Mouse (Mus musculus) layer of hippocampus, adult 11-12 months (tissue): ENCODE data around the gene Gpr39.
"Not testable (repeated sequence)": the region's sequence is repeated elsewhere in the genome, so short reads cannot be mapped to it uniquely, and the experiment has no call there.

ENCODE experiments used
- DNase-seq: peaks from one replicate; pipeline ENCODE4 v3.0.0; 2022; ENCODE audit warnings: low spot score

Gene Gpr39

GRCm38 (mm10) chr1:125676790-125677273, at the start of gene Gpr39:
Gpr39 (plus strand) TSS chr1:125676995.
- no peak for DNase-seq

DNA sequence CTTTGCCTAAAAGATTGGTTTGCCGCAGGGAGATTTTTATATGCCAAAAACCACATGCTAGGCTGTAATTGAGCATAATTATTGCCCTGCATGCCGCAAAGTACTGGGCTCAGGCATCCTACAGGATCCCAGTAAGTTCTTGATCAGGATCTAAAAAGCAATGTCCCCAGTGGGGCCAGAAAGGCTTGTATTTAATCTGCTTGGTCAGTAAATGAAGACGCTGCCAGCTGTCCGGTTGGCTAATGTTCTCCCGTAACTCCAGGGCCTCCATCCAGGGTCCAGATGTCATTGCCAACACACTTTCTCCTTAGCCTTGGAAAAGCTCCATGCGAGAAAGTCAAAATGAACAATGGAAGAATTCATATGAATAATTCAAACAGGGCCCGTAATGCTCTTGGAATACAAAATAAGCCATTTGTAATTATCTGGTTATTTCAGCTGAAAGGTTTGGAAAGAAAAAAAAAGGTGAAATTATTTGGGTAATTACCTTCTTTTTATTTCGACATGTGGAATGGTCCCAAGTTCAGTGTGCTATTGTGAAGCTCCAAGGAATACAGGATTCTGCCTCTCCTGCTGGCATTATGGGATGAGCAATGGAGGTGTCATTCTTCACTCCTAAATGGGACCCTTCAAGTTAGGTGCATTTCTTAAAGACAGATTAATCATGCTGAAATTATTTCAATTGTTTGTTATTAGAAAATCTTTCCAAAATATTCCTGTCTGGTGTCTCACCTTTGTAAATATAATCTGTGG, 37.1 kb upstream of the Gpr39 start:
- DNase-seq: peak; percentile 8

- no peak for DNase-seq
Measured at GRCm38 (mm10) chr1:125643643-125644042, 33.2 kb upstream of the Gpr39 start.

GRCm38 (mm10) chr1:125646816-125647215, 30.0 kb upstream of the Gpr39 start:
- DNase-seq: not testable (repeated sequence)

- no peak for DNase-seq
Measured at GRCm38 (mm10) chr1:125648011-125648410, 28.8 kb upstream of the Gpr39 start.

DNA sequence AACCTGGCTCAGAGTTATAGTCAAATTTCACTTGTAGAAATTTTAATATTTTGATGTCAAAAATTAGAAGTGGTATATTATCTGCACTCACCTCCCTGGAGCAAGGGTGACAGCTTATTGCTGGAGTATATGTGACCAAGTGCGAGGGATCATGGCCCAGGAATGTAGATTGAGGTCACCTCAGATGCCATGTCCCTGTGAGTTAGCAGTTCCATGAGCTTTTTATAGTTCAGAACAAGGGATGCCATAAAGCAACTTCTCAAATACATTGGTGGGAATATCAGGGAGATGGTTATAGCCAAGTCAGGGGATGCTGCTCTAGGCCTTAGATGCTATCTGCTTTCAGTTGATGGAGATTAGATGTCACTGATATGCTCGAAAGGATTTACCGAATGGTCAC, 27.7 kb upstream of the Gpr39 start:
- DNase-seq: no peak

DNA sequence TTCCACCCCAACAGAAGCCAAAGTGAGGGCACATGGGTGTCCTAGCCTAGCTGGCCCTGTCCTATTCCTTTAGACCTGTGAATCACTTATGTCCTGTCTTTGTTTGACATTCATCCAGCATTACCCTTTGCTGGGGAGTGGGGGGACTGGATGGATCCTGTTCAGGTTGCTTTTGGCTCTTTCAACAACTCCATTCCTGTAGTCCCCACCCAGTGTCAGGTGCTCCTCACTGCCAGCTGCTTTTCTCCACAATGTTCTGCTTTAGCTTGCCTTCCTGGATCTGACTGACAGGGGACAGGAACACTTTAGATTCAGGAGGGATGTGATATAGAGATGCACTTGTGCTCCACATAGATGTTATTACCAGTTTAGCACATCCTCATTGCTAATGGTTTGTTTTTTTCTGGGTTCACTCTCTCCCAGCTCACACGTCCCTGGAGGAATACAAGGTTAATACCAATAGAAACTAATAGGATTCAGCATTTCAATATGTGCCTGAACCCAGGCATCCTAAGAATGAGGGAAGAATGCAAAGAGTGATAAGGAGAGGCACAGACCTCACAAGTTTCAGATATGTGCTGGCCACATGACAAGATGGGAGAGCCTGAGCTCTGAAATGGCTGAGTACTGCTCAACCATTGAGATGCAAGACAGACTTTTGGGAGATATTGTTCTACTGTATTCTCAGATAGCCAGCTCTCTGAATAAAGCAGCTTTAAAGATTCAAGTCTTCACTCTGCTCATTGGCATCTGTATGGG, 23.8 kb upstream of the Gpr39 start:
- no peak for DNase-seq

- no peak for DNase-seq
Measured at GRCm38 (mm10) chr1:125657416-125657815, 19.4 kb upstream of the Gpr39 start.

DNA sequence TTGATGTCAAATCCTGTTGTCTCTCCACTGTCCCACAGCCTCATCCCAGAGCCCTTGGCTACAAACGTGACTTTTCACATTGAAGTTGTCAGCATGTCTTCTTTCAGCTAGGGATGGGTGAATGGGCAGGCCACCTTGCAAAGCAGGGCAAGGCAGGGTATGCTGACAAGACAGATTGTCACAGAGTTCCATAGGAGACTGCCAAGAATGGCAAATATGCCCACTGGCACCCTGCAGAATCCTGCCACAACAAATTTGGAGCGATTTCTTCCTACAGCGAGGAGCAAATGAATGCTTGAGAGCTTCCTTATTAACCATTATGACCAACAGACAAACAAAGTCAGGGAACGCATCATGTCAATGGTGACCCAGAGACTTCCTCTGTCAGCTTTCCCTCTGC, 16.6 kb upstream of the Gpr39 start:
- DNase-seq: no peak

- no peak for DNase-seq
Measured at GRCm38 (mm10) chr1:125660901-125661300, 15.9 kb upstream of the Gpr39 start.

DNA sequence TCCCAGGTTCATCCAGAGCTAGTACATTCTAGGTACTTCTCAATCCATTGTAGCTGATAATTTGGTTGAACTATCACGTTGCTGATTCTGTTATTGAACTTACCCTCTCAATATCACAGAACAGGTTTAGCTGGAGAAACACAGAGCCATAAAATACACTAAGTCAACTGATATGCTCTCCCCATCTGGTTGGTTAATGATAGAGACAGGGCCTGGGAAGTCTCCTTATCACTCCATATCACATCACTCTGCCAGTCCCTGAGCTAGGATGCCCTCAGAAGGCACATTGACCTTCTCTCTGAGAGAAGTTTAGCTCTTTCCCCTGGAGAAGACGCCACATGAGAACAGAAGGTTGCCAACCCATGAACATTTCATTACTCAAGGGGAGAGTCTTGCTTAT, 14.7 kb upstream of the Gpr39 start:
- no peak for DNase-seq

- no peak for DNase-seq
Measured at GRCm38 (mm10) chr1:125662660-125663059, 14.1 kb upstream of the Gpr39 start.

DNA sequence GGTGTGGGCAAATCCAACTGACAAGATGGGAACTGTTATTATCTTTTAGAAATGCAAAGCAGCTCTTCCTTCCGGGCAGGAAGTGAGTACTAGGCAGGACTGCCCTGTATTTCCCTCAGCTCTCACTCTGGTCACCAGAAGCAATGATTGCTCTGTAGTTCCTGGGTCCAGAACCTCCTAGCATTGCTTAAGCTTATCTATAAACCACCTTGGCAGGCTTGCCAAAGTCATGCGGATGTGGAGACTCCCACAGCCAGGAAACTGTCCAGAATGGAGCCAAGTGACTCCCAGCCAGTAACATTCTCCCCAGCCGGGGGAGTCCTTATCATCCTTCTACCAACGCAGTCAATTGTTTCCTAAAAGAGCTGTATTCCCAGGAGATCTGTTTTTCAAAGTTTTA, 13.7 kb upstream of the Gpr39 start:
- no peak for DNase-seq

GRCm38 (mm10) chr1:125665127-125665637, 11.6 kb upstream of the Gpr39 start:
- DNase-seq: no peak

- no peak for DNase-seq
Measured at GRCm38 (mm10) chr1:125669035-125669434, 7.8 kb upstream of the Gpr39 start.

DNA sequence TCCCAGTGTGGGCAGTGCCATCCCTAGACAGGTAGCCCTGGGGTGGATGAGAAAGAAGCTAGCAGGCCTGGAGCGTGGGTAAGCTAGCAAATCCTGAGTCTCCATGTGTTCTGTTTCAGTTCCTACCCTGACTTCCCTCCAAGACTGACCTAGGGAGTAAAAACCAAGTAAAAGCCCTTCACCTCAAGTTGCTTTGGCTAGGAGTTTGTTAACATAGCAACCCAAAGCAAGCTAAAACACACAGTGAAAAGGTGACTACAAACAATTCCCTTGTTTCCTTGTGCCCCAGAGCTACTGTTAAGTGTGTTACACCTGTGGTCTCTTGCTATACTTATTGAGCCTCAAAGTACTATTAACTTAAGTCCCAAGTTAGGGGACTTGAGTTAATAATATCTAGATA, 1.6 kb upstream of the Gpr39 start:
- no peak for DNase-seq

DNA sequence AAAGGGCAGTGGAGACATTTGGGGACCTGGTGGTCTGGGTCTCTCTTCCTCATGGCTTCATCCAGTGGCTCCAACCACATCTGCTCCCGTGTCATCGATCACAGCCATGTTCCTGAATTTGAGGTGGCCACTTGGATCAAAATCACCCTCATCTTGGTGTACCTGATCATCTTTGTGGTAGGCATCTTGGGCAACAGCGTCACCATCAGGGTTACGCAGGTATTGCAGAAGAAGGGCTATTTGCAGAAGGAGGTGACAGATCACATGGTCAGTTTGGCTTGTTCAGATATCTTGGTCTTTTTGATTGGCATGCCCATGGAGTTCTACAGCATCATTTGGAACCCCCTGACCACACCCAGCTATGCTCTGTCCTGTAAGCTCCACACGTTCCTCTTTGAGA, 491 bp downstream of the Gpr39 start:
- DNase-seq: no peak

GRCm38 (mm10) chr1:125679522-125680077, 2.8 kb downstream of the Gpr39 start:
- no peak for DNase-seq

DNA sequence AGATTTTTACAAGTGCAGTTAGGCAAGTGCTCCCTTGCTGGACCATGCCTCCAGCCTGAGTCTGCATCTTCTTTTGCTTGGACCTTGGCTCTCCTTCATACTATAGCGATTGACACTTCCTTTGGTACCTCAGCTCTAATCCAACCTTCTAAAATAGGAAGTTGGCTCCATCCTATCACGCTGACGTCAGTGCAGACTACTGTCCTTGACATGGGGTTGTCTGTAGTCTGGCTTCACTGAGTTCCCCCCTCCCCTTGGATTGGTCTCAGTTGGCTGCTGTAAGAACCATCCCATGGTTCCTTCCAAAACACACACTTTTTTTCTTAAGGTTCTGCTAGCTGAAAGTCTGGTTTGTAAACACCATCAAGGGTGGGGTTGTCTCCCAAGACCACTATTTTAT, 7.6 kb downstream of the Gpr39 start:
- DNase-seq: no peak

- DNase-seq: no peak
Measured at GRCm38 (mm10) chr1:125685304-125685703, 8.5 kb downstream of the Gpr39 start.

- DNase-seq: no peak
Measured at GRCm38 (mm10) chr1:125687701-125688420, 11.1 kb downstream of the Gpr39 start.

DNA sequence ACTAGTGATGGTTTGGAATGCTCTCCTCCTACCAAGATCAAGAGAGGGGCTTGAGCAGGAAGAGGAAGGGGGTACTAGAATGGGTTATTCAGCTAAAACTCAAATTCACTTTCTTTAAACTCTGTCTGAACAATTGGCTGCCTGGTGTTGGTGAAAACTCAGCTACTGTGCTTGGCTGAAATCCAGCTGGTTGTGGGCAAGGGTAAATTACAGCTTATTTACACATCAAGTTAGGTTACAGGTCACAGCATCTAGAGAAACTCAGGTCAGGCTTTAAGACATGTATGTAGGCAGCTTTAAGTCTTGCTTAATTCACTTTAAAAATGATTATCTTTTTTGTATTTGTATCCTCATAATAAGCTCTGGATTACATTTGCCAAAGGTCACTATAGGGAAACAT, 16.7 kb downstream of the Gpr39 start:
- no peak for DNase-seq
